Mouse (Mus musculus): Measurements from ENCODE around the gene Gm7029. TPM values are rescaled to one million over a fixed set of nuclear protein-coding genes. Genes with fewer than 3 reads are reported as not detected.

Gm7029 gene
- total and polyA plus RNA-seq, 3 experiments: not detected

- Histone ChIP-seq H3K4me3 (replicated peaks in 1 of 3; ENCODE audit: low read depth in 2 of 3, low read length in 2 of 3, poor library complexity in 1 of 3) (peak within 1 kb of the TSS; percentile 73 to 95 (median 73)), H3K9ac (ENCODE audit: insufficient read depth, low read depth) (peak within 1 kb of the TSS; percentile 73), H3K27me3 (replicated peaks) (peaks cover 3% of the 10 kb centered on the region), H3K36me3 (replicated peaks in 1 of 2; ENCODE audit: control insufficient read depth in 1 of 2, insufficient read depth in 1 of 2, low read length in 1 of 2) (peaks cover 7 to 12% of the 10 kb centered on the region in 2 experiments), H3K79me2 (replicated peaks; ENCODE audit: control insufficient read depth, extremely low read depth, insufficient read depth, poor library complexity, severe bottlenecking) (peaks cover 27% of the 10 kb centered on the region), H3K9me3 (replicated peaks; ENCODE audit: low read length) (no peaks in the 10 kb centered on the region), H3K27ac (ENCODE audit: insufficient read depth, low read depth) (peak within 1 kb of the TSS; percentile 56; the same call in 1 of the 2 replicates), H3K4me2 (ENCODE audit: insufficient read depth, low read depth, poor library complexity, severe bottlenecking) (peak within 1 kb of the TSS; percentile 81), H3K4me1 (ENCODE audit: control insufficient read depth in 1 of 2, insufficient read depth in 2 of 2) (peaks cover 0 to 11% of the 10 kb centered on the region in 2 experiments; a peak in 1 of 4 replicates)
- peak; percentile 99 for DNase-seq (ENCODE audit: extremely low read depth)
- TF ChIP-seq JUN (IDR thresholded peaks at IDR 0.05; ENCODE audit: insufficient read depth, low read depth, low read length) (no peak), E2F4 (IDR thresholded peaks at IDR 0.05; ENCODE audit: insufficient replicate concordance, low read depth, low read length) (peak; percentile 61; the same call in 1 of the 2 replicates), GABPA (IDR thresholded peaks at IDR 0.05; ENCODE audit: insufficient replicate concordance, low read depth, low read length) (peak; percentile 45; the same call in 1 of the 2 replicates), ZNF384 (IDR thresholded peaks at IDR 0.05; ENCODE audit: low read depth, low read length) (no peak; the same call in 1 of the 2 replicates), CHD2 (IDR thresholded peaks at IDR 0.05; ENCODE audit: low read length) (peak; percentile 55), ETS1 (conservative IDR thresholded peaks at IDR 0.05; ENCODE audit: low read depth, low read length) (peak; percentile 14; the same call in 1 of the 2 replicates), UBTF (IDR thresholded peaks at IDR 0.05; ENCODE audit: low read depth, low read length) (no peak), SIN3A (IDR thresholded peaks at IDR 0.05; ENCODE audit: low read length) (peak; percentile 92), JUND (conservative IDR thresholded peaks at IDR 0.05; ENCODE audit: low read depth, low read length) (no peak), HCFC1 (IDR thresholded peaks at IDR 0.05; ENCODE audit: low read depth, low read length) (peak; percentile 88), BHLHE40 (IDR thresholded peaks at IDR 0.05; ENCODE audit: low read depth, low read length) (peak; percentile 68), SMC3 (IDR thresholded peaks at IDR 0.05; ENCODE audit: low read depth, low read length) (peak; percentile 49), MEF2A (IDR thresholded peaks at IDR 0.05; ENCODE audit: borderline replicate concordance, low read depth, low read length) (peak; percentile 80; the same call in 1 of the 2 replicates), TCF12 (IDR thresholded peaks at IDR 0.05; ENCODE audit: low read depth, low read length) (peak; percentile 73), MAX (IDR thresholded peaks at IDR 0.05; ENCODE audit: low read length) (peak; percentile 93), POLR2AphosphoS2 (IDR thresholded peaks at IDR 0.05; ENCODE audit: low read depth, low read length) (no peak; the same call in 1 of the 2 replicates), POLR2A (IDR thresholded peaks at IDR 0.05; ENCODE audit: low read depth, low read length) (peak; percentile 82), TBP (conservative IDR thresholded peaks at IDR 0.05; ENCODE audit: low read depth, low read length) (peak; percentile 54; the same call in 1 of the 2 replicates), KAT2A (IDR thresholded peaks at IDR 0.05; ENCODE audit: insufficient replicate concordance, low read length) (peak; percentile 82; the same call in 1 of the 2 replicates), NRF1 (IDR thresholded peaks at IDR 0.05; ENCODE audit: low read depth, low read length) (peak; percentile 90), USF2 (conservative IDR thresholded peaks at IDR 0.05; ENCODE audit: low read depth, low read length) (no peak), EP300 (IDR thresholded peaks at IDR 0.05; ENCODE audit: low read length) (0 out of 2 replicates have a peak, but pooled peaks have one; percentile 8), ZMIZ1 (IDR thresholded peaks at IDR 0.05; ENCODE audit: low read depth, low read length) (0 out of 2 replicates have a peak, but pooled peaks have one; percentile 22), MAFK (IDR thresholded peaks at IDR 0.05; ENCODE audit: insufficient replicate concordance, low read length) (0 out of 2 replicates have a peak, but pooled peaks have one; percentile 30), CHD1 (IDR thresholded peaks at IDR 0.05; ENCODE audit: low read depth, low read length) (no peak), PAX5 (IDR thresholded peaks at IDR 0.05; ENCODE audit: low read length) (no peak), RCOR1 (conservative IDR thresholded peaks at IDR 0.05; ENCODE audit: low read depth, low read length) (0 out of 2 replicates have a peak, but pooled peaks have one; percentile 36), USF1 (IDR thresholded peaks at IDR 0.05; ENCODE audit: low read depth, low read length) (no peak), NELFE (IDR thresholded peaks at IDR 0.05; ENCODE audit: low read depth, low read length) (peak; percentile 52; the same call in 1 of the 2 replicates), MXI1 (IDR thresholded peaks at IDR 0.05; ENCODE audit: low read depth, low read length) (peak; percentile 79; the same call in 1 of the 2 replicates), ZC3H11A (IDR thresholded peaks at IDR 0.05; ENCODE audit: low read depth, low read length) (no peak), MAZ (IDR thresholded peaks at IDR 0.05; ENCODE audit: low read depth, low read length) (no peak), MYC (IDR thresholded peaks at IDR 0.05; ENCODE audit: low read depth, low read length) (peak; percentile 95), CTCF (conservative IDR thresholded peaks at IDR 0.05 in 1 of 2, IDR thresholded peaks at IDR 0.05 in 1 of 2; ENCODE audit: low read depth in 2 of 2, low read length in 2 of 2) (peak; percentile 58 to 91), IRF4 (IDR thresholded peaks at IDR 0.05; ENCODE audit: low read depth, low read length) (peak; percentile 70; the same call in 1 of the 2 replicates), ELF1 (IDR thresholded peaks at IDR 0.05; ENCODE audit: low read depth, low read length) (peak; percentile 96), RAD21 (IDR thresholded peaks at IDR 0.05; ENCODE audit: low read depth, low read length) (peak; percentile 21), ZKSCAN1 (IDR thresholded peaks at IDR 0.05; ENCODE audit: borderline replicate concordance, low read depth, low read length) (no peak)
- dilution Hi-C loops (cut with MboI; ENCODE audit: extremely low pct_ligation_motif_present, extremely low pct_unique_long_range_greater_than_20kb, low sequenced_read_pairs) (no loop called here), in situ Hi-C loops (cut with MboI; ENCODE audit: low pct_ligation_motif_present, low pct_unique_long_range_greater_than_20kb, low sequenced_read_pairs) (no loop called here)
Observed at GRCm38 (mm10) chr17:33890533-33891059, 17.0 kb downstream of the Gm7029 start, which contains the start of gene Kifc1. TSS of gene Kifc1 (minus strand) at chr17:33890661.
